Mouse (Mus musculus) lung, postnatal 0 days (tissue): ENCODE data around the gene Cers6.
A peak's percentile ranks its signal among the peaks of the same experiment; 100 is the strongest.

Source experiments
- CTCF ChIP-seq: IDR thresholded peaks from 2 replicates; pipeline ENCODE4 v1.5.1; 2016; ENCODE audit warnings: antibody characterized with exemption, mild to moderate bottlenecking
- EP300 ChIP-seq: IDR thresholded peaks from 2 replicates; pipeline ENCODE4 v1.6.1; 2016; ENCODE audit warnings: antibody characterized with exemption, mild to moderate bottlenecking, control low read depth

- TF ChIP-seq CTCF (0 out of 2 replicates have a peak, but pooled peaks have one; percentile 16), EP300 (peak; percentile 47; the same call in 1 of the 2 replicates)
These were observed 267.7 kb downstream of the Cers6 start for GRCm38 (mm10) chr2:69128921-69129395.
